Mouse (Mus musculus): ENCODE results near the gene Wdr20.

DNA sequence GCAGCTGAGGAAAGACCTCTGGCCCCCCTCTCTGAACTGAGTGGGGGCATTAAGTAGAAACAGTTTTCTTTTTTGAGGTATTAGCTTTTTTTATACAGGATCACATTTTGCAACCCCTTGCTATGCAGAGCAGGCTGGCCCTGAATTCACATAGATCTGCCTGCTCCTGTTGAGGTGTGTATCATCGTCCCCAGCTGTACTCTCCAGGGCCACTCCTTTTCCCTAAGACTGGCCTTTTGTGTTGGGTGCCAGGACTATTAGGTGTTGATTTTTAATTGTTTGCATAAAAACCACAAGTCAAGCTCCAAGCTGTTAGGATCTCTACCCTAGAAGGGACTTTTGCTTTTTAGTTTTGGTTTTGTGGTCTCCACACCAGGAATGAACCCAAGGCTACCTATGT, 39.7 kb upstream of the Wdr20 start:
- TF ChIP-seq EP300 (optimal IDR thresholded peaks at IDR 0.05): no peak
- no peak for TF ChIP-seq CTCF (IDR thresholded peaks at IDR 0.05; ENCODE audit: low read depth)
